Mouse (Mus musculus): ENCODE measurements around the gene Pklr.

- no peak for TF ChIP-seq CTCF (IDR thresholded peaks at IDR 0.05; ENCODE audit: borderline replicate concordance, insufficient read depth, low read depth, low read length)
- no peak for TF ChIP-seq POLR2A (IDR thresholded peaks at IDR 0.05; ENCODE audit: borderline replicate concordance, insufficient read depth, low read length)
Measured at GRCm38 (mm10) chr3:89166945-89167344, 31.0 kb downstream of the Pklr start.

Measured in cerebellum, adult 2 months (tissue).